Mouse (Mus musculus) megakaryocyte-erythroid progenitor cell, adult 5-6 weeks (primary cell): ENCODE measurements around the gene Gm3625. TPM values are rescaled to one million over a fixed set of nuclear protein-coding genes. Genes with fewer than 3 reads are reported as not detected.

Experiments used
- ATAC-seq: replicated peaks from 2 replicates; pipeline ENCODE4 v1.8.0; 2016; ENCODE audit warnings: mild to moderate bottlenecking, inconsistent platforms; ENCODE audit not compliant: severe bottlenecking, poor library complexity, low FRiP score, low TSS enrichment
- total RNA-seq, 2 experiments: library from RNA; stranded (forward) in 1 of 2; stranded (reverse) in 1 of 2; fragments of 200-1000, 215-1000 nt in 1 of 2; fragments of >200 nt in 1 of 2; fragmentation: Nextera tagmentation in 1 of 2; gene quantifications; 2 replicates each; pipeline ENCODE4 v1.2.3; 2014 to 2017

Gene Gm3625
- total RNA-seq (2014; fragmentation: Nextera tagmentation) (not detected in 2 replicates), total RNA-seq (2017) (not detected in 2 replicates)

DNA sequence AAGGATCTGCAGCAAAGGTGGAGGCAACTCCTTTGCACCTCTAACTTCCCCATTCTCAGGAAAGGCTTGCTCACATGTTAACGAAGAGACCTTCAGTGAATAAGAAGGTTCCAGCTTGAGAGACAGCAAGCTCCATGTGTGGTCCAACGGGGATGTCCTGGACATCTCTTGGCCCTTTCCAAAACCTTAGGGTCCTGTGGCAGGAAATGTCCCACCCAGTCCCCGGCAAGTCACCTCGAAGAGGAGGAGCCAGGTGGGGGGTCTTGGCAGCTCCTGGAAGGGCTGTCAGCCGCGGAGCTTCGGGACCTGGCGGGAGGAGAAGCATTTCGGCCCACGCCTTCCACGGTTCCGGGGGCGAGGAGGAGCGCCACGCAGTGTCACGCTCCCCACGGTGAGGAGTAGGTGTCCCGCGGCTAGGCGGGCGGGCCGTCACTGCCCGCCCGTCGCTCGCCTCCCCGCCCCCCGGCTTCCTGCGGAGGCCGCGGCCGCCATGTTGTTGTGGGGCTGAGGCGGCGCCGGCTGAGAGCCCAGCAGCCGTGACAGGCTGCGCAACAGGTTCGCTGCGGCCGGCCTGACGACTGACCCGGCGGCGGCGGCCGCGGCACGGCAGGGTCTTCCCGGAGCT lies at the start of gene Gm3625, which contains the start of gene Itsn2:
Gene Gm3625, minus strand, starts transcription at position 387 of the 625 bp plus-strand sequence.
Gene Itsn2, plus strand, starts transcription at position 98 of the 625 bp plus-strand sequence.
- ATAC-seq: peak; percentile 78

DNA sequence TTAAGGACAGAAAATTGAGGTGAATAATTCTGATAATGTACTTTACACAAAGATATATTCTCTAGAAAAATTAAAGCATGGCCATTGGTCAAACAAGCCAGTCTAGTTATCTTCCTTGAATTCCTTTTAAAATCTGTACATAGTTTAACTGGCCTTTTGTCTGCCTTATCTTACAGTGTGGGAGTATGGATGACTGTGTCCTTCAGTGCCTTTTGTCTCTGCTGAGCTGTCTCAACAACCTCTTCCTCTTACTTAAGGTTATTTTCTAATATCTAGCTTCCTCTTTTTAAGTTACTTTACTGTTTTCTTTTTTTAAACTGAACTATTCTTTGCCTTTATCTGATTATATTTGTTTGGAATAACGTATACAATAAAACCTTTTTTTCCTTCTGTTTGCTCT lies 48.0 kb upstream of the Gm3625 start:
- ATAC-seq: no peak

DNA sequence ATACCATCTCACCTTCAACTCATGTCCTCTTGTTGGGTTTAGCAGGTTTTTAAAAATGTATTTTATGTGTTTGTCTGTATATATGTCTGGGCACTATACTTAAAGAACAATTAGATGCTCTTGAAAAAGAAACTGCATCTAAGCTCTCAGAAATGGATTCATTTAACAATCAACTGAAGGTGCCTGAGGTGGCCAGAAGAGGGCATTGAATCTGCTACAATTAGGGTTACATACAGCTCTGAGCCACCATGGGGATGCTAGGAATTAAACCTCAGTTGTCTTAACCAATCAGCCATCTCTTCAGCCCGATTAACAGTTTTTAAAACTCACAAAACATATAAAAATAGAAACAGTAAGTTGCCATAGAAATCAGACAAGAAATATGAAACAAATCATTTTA lies 45.7 kb upstream of the Gm3625 start:
- no peak for ATAC-seq

DNA sequence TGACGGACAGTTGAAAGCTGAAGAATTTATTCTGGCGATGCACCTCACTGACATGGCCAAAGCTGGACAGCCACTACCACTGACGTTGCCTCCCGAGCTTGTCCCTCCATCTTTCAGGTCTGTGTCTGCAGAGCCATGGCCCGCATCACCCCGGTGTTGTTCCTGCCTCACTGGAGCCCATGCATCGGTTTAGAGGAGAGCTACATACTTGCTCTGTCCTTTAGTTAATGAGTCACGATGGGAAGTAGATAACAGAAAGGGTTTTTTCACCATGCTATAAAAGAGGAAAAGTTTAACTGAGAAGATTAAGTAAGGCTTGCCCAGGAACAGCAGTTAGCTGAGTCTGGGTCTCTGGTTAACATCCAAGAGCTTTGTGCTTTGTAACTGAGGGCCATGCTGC lies 40.2 kb upstream of the Gm3625 start:
- no peak for ATAC-seq

DNA sequence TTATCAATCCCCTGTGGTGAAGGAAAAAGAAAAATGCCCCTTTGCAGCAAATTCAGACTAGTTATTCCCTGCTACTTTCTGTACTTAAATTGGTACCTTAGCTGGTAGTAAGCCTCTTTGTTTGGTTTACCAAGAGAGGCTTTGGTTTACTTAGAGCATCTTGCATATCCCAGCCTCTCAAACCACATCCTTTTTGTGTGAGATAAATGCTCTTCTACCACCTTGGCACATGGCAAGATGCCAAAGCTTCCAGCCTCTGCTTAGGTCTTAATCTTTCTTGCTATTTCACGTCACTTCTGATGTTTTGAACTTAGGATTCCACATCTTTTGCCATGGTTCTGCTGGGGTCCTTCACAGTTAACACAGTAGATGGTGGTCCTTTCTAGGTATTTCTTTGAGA lies 31.5 kb upstream of the Gm3625 start:
- 0 out of 2 replicates have a peak, but pooled peaks have one; percentile 30 for ATAC-seq

DNA sequence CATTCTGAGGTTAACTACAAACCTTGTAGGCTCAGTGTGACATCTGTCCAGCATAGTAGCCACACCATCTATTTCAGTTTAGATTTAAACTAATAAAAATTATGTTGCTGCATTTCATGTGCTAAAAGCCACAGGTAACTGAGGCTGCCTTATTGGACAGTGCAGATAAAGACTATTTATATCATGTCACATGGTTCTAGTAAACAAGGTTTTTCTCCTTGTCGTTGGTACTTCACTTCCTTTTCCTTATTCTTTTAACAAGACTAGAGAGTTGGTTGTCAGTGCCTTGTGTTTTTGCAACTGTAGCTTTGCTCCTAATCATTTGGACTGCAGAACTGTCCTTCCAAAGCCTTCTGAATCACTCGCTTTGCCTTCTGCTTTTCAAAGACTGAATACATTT lies 22.0 kb upstream of the Gm3625 start:
- no peak for ATAC-seq

DNA sequence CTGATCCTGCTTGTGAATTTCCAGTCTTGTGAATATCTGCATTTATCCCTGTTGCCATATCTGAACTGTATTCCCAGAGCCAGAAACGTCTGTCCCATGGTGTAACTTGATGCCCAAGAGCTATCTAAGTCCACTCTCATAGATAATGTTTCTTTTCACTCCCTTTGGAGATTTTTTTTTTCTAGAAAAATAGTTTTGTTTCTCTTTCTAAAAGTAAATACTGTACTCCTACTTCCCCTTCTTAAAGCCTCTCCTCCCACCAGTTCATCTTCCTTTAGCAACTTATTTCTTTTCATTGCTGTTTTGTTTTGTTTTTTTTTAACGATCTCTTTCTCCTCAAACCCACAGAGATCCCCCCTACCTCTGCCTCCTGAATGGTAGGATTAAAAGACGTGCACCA lies 13.9 kb upstream of the Gm3625 start:
- no peak for ATAC-seq

DNA sequence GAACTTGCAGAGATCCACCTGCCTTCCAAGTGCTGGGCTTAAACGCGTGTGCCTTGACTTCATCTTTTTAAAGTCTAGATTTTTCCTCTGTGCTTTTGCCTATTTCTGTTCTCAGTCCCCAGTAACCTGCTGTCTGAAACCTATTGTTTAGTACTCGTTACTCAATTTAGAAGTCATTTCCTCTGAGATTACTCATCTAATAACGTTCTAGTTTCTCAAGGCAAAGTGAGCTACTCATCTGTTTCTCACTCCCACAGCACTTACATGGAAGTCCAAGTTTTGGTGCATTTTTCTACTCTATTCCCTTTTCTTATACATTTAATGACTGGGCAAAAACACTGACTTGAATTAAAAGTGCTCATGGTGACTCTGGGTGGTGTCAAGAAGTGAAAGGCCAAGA lies 7.0 kb upstream of the Gm3625 start:
- no peak for ATAC-seq

DNA sequence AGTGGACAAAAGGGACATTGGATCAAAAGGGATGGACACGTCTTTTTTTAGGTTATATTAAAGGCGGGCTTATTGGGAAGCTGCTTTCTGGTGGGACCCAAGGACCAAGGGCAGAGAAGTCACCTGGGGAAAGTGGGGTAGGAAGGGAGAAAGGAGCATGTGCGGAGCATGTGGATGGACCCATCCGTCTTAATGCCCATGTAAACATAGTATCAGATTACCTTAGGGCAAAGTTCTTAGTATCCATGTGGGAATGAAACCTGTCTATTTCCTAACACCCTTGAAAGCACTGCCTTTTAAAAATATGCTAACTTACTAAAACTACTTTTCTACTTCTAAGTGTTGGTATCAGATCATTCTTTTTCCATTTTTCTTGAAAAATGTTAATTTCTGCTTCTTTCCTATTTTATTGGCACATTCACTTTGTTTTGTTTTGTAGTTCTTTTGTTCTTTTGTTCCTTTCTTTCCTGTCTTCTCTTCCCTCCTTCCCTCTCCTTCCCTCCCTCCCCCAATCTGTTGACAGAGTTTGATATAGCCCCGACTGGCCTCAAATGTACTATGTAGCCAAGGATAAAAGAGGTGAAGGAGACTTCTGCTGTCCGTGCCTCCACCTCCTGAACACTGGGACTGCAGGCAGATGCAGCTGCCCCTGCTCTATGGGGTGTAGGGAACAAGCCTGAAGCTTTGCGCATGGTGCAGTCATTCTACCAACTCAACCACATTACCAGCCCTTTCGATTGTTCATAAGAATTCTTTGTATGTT lies 6.1 kb upstream of the Gm3625 start:
- ATAC-seq: no peak

DNA sequence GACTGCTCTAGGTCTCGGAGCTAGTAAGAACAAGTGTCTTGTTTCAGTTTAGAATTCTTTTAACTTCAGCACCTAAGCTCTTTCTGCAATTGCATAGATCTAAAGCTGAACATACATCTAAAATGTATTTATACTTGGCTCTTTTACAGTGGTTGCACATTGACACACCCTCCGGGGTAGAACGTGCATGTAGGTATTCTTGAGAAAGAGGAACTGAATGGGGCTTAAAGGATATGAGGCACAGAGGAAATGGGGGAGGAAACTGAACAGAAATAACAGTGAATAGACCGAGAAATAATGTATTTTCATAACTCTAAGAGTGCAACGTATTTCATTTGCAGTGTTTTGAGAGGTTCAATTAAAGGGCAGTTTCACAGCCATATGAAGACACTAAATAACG lies 2.3 kb upstream of the Gm3625 start:
- no peak for ATAC-seq

DNA sequence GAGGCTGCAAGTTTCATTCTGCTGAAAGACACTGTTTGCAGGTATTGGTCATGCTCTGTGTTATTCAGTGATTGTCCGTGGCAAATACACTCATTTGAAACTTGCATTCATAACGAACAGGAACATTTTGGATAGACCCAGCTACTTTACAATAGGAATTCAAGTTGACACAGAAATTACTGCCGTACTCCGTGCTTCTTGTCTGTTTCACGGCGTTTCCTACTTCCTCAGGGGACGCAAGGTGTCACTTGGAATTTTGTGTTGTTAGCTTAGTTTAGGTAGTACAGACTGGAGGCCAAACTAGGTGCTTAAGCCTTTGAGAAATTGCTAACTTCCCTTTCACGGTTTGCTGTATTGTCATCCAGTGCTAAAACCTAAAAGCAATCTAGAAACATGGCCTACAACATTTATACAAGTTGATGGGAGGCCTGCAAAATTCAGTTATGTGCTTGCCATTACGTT lies 1.2 kb upstream of the Gm3625 start:
- 0 out of 2 replicates have a peak, but pooled peaks have one; percentile 2 for ATAC-seq

DNA sequence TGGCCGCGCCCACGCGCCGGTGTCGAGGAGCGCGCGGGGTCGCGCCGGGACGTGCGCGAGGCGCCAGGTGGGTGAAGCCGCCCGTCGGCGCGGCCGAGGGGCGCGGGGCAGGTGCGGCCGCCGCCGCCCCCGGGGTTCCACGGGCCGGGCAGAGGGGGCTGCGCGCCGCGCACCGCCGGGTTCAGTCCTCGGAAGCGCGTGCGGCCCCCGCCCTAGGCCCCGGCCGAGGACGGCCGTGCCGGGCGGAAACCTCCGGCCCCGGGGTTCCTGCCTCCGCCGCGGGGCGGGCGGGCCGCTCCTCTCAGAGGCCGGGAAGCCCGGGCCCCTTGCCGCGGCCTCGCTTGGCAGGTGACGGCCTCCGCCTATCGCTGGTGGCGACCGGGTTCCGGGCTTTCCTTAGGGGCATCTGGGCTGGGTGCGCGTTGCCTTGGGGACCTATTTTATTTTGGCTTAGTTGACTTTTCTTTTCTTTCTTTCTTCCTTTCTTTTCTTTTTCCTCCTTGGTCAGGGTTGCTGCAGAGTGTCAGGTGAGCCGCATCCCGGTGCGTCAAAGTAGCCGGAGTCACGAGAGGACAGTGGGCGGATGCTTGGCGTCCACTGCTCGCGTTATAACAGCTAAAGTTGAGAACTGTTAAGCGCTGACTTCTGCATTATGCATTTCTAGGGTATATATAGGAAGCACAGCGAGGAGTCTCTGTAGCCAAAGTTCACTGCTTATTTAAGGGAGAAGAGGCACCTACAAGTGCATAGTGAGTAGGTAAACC lies 621 bp upstream of the Gm3625 start:
- peak; percentile 46 for ATAC-seq

DNA sequence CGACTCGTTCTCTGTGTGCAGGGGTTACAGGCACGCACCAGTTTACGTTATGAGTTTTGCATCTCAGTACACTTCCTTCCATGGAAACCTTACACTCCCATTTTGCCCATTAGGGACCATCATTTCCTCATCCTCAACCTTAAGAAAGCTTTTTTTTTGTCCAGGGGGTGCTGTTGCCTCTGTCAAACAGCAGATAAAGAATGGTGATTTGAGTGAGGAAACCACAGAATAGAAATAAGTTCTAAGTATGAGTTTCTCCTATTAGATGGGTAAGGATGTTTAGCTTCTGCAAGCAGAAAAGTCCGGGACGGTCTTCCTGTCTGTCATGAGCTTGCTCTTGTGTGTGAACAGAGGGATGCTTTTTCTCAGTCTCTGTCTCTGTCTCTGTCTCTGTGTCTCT lies 702 bp downstream of the Gm3625 start:
- 0 out of 2 replicates have a peak, but pooled peaks have one; percentile 29 for ATAC-seq

DNA sequence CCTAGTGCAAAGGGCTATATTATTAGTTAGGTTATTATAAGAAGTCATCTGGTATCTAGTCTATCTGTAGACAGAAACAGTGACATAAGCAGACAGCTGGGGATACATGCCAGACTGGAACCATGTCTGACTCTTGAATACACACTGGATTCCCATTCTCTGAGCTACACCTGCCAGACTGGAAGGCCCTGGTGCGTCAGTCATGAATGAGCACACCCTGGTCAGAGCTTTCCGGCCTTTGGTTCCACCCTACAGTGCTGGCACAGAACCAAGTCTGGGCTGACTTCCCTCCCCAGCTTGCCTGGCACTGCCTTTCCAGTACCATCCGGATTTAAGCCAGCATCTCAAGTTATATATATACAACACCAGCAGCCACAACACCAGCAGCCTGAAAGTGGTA lies 4.1 kb downstream of the Gm3625 start:
- ATAC-seq: no peak

DNA sequence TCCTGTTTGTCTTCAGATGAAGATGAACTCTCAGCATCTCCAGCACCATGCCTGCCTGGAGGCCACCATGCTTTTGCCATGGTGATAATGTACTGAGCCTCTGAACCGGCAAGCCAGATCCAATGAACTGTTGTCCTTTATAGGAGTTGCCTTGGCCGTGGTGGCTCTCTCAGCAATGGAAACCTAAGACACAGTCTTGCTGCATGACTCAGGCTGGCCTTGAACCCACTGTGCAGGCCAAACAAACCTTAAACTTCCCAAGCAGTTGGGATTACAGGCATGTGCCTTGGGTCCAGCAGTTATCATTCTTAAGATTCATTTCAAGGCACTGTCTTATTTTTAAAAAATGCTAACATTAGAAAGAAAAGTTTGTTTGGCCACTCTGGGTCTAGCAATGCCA lies 4.9 kb downstream of the Gm3625 start:
- ATAC-seq: no peak

DNA sequence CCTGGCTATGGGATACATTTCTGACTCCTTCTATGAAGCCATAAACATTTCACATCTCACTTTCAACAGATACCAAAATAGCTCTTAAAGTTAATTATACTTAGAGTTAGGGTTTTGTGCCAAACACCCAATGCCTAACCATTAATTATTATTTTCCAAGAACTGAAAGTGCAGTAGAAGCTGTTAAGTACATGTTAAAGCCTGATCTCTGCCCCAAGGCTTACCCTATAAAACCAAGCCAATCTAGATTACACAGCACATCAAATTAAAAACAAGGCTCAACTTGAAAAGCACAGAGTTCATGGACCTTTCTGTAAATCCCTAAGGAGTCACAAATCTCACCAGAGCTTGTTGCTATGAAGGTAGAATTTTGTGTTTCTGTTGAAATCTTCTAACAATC lies 10.4 kb downstream of the Gm3625 start:
- ATAC-seq: no peak

DNA sequence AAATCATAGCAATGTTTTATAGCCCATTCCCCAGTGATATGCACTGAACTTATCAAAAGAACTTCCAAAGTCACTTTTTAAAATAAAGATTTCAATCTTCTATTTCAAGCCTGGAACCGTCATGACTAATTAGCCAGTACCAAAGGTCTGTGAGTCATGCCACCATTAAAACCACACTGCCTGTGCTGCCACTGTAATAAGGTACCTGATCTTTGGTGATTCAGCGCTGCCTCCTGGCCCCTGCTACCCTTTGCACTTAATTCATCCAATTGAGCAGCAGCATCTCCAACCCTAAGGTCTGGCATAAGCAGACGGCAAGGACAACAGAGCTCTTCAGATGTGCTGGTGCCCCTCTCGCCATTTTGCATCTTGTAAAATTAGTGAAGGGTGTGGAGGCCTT lies 18.7 kb downstream of the Gm3625 start:
- no peak for ATAC-seq

DNA sequence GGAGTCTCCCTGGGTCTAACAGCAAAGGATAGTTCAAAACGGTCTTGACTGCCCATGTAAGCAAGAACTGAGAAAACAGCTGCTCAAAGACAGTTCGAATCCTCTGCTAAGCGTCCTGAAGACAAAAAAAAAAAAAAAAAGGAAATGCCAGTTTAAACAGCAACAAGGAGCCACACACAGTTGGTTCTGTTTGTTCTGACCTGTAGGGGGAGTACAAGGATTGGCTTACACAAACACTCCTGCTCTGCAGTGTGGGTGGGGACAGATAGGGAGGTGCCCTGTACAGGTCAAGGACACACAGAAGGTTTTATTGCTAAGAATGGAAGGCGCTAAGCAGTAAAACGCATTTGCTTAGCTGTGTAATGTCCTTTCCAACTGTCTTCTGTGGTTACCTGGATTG lies 20.9 kb downstream of the Gm3625 start:
- ATAC-seq: peak; percentile 99

DNA sequence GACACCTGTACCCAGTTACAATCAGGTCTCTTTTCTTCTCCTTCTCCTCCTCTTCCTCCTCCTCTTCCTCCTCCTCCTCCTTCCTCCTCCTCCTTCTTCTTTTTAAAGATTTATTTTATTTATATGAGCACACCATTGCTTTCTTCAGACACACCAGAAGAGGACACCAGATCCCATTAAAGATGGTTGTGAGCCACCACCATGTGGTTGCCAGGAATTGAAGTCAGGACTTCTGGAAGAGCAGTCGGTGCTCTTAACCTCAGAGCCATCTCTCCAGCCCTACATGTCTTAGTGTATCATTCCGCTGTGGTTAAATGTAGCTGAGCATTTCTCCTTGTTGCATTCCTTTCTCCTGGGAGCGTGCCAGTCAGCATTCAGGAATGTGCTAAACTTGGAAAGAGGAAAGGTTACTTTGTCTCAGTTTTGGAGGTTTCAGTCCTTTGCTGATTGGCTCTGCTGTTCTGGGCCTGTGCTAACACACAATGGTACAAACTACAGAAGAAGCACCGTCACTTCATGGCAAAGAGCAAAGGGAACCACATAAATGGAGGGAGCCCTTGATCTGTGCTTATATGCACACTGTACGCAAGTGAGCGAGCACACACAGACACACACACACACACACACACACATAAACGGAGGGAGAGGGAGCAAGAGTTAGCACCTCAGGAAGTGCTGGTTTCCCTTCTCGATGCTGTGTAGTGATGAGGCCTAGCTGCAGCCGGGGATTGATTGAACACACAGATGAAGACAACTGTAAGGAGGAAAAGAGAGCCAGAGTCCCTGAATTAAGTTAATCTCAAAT lies 34.0 kb downstream of the Gm3625 start:
- no peak for ATAC-seq
